ENCODE assay signal across 14 mouse cellular contexts in genomic region chr2:144233534-144233933, GRCm38 (mm10).
"Had no signal": no experiment of that assay in that cellular context is flagged by ENCODE, and none has a peak within 500 bp of the region (broad histone marks: within the 10 kb centered on the region; RNA-seq: fewer than 3 reads in every experiment).

No protein-coding gene starts in this region.

- ATAC-seq: intestine, embryonic 15.5 days; liver, embryonic 12.5 days; lung, postnatal 0 days; midbrain, embryonic 16.5 days had no signal

- DNase-seq: kidney, adult 11 months; kidney, adult 9 months; kidney, postnatal 14 days; kidney, postnatal 4 days; left cerebral cortex, postnatal 4 days; lung, embryonic 14.5 days; lung, postnatal 4 days; right cerebral cortex, postnatal 14 days; right cerebral cortex, postnatal 4 days; thymus, postnatal 25 days had no signal
